Mouse (Mus musculus): ENCODE results near the gene Phlpp2. TPM values are rescaled to one million over a fixed set of nuclear protein-coding genes. Genes with fewer than 3 reads are reported as not detected.

Phlpp2 gene
- total RNA-seq, 2 experiments from 2014 or later, result 34.3 to 37.3 TPM

GRCm38 (mm10) chr8:109895355-109895754 lies 27.0 kb downstream of the Phlpp2 start:
- no peak for DNase-seq (ENCODE audit: low spot score in 2 of 2)

- DNase-seq (ENCODE audit: low spot score in 2 of 2), result no peak
Measured at GRCm38 (mm10) chr8:109902379-109902778, 34.0 kb downstream of the Phlpp2 start.

- DNase-seq (ENCODE audit: low spot score in 2 of 2), result peak; percentile 28 to 31
Measured at GRCm38 (mm10) chr8:109903909-109904469, 35.6 kb downstream of the Phlpp2 start.

- DNase-seq (ENCODE audit: low spot score in 2 of 2), result no peak
Measured at GRCm38 (mm10) chr8:109904928-109905668, 36.8 kb downstream of the Phlpp2 start.

GRCm38 (mm10) chr8:109906907-109907306 lies 38.6 kb downstream of the Phlpp2 start:
- no peak for DNase-seq (ENCODE audit: low spot score in 2 of 2)

GRCm38 (mm10) chr8:109907376-109907775 lies 39.0 kb downstream of the Phlpp2 start:
- no peak for DNase-seq (ENCODE audit: low spot score in 2 of 2)

GRCm38 (mm10) chr8:109917277-109917676 lies 48.9 kb downstream of the Phlpp2 start:
- DNase-seq (ENCODE audit: low spot score in 2 of 2), result peak in 1 of 2 experiments; percentile 37

- DNase-seq (ENCODE audit: low spot score in 2 of 2), result peak in 1 of 2 experiments; percentile 50
Measured at GRCm38 (mm10) chr8:109920406-109921390, 52.4 kb downstream of the Phlpp2 start.

GRCm38 (mm10) chr8:109941606-109942360 lies 73.4 kb downstream of the Phlpp2 start:
- DNase-seq (ENCODE audit: low spot score in 2 of 2), result peak in 1 of 2 experiments; percentile 32

GRCm38 (mm10) chr8:109945153-109945632 lies 76.9 kb downstream of the Phlpp2 start:
- DNase-seq (ENCODE audit: low spot score in 2 of 2), result no peak

GRCm38 (mm10) chr8:109945694-109946093 lies 77.4 kb downstream of the Phlpp2 start:
- DNase-seq (ENCODE audit: low spot score in 2 of 2), result no peak

GRCm38 (mm10) chr8:109946272-109946671 lies 77.9 kb downstream of the Phlpp2 start:
- no peak for DNase-seq (ENCODE audit: low spot score in 2 of 2)

- DNase-seq (ENCODE audit: low spot score in 2 of 2), result peak; percentile 54 to 67
Measured at GRCm38 (mm10) chr8:109947447-109948284, 79.3 kb downstream of the Phlpp2 start.

- peak in 1 of 2 experiments; percentile 35 for DNase-seq (ENCODE audit: low spot score in 2 of 2)
Measured at GRCm38 (mm10) chr8:109948285-109948564, 79.9 kb downstream of the Phlpp2 start.

GRCm38 (mm10) chr8:109952171-109952570 lies 83.8 kb downstream of the Phlpp2 start:
- DNase-seq (ENCODE audit: low spot score in 2 of 2), result peak; percentile 60 to 79

GRCm38 (mm10) chr8:109954486-109954948 lies 86.2 kb downstream of the Phlpp2 start:
- DNase-seq (ENCODE audit: low spot score in 2 of 2), result peak in 1 of 2 experiments; percentile 51

GRCm38 (mm10) chr8:109957167-109958028 lies 89.1 kb downstream of the Phlpp2 start:
- no peak for DNase-seq (ENCODE audit: low spot score in 2 of 2)

GRCm38 (mm10) chr8:109958036-109958655 lies 89.8 kb downstream of the Phlpp2 start:
- no peak for DNase-seq (ENCODE audit: low spot score in 2 of 2)
